Mouse (Mus musculus) brain, embryonic 14.5 days (tissue): ENCODE results near the gene Metrnl.

ENCODE experiments used
- CTCF ChIP-seq: fragments of 200-500 bp; IDR thresholded peaks from 2 replicates; pipeline ENCODE4 v1.5.1; 2012; ENCODE audit warnings: inconsistent platforms, mild to moderate bottlenecking, moderate library complexity, borderline replicate concordance; ENCODE audit not compliant: insufficient read depth, insufficient read length; ENCODE audit errors: extremely low read depth
- POLR2A ChIP-seq: fragments of 200-500 bp; IDR thresholded peaks from 2 replicates; pipeline ENCODE4 v1.6.1; 2012; ENCODE audit warnings: mild to moderate bottlenecking, inconsistent platforms, borderline replicate concordance; ENCODE audit not compliant: poor library complexity, insufficient read depth, insufficient read length, severe bottlenecking; ENCODE audit errors: extremely low read depth

GRCm38 (mm10) chr11:121698381-121698955 lies 2.9 kb upstream of the Metrnl start:
- TF ChIP-seq CTCF (no peak), POLR2A (no peak)
